Mouse (Mus musculus) heart, postnatal 36 days (tissue): ENCODE data around the gene Gm6760. TPM values are rescaled to one million over a fixed set of nuclear protein-coding genes. Genes with fewer than 3 reads are reported as not detected.

Experiments
- DNase-seq, 2 experiments: peaks; one replicate each; pipeline ENCODE4 v3.0.0; 2021 to 2022
- intact Hi-C: fragments of 180-260 bp; cut with DNase I; formaldehyde crosslinking; loops from one replicate; pipeline ENCODE4 v1.15.1; 2025
- total RNA-seq, 2 experiments: library from RNA; stranded (reverse); gene quantifications; 2 replicates each; pipeline ENCODE4 v1.2.3; 2021

The Gm6760 gene
- not detected for total RNA-seq

DNA sequence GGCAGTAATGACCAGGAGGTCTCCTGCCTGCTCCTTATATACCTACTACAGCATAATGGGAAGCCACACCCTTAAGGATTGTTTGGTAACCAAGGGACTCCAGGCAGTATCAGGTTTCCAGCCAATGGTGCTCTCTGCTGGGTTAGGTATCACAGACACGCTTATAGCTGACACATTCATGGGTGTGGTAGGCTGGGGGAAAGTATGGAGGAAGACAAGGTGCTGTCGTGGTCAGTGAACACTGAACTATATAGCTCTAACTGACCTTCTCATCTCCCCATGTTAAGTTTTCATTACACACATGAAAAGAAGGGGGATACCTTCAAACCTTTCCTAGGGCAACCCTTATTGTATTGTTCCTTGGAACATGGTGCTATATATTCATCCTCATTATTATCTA, at the start of gene Gm6760:
Gm6760 (minus strand) TSS at position 101 of the 400 bp plus-strand sequence.
- intact Hi-C loops = no loop called here
- no peak for DNase-seq

DNA sequence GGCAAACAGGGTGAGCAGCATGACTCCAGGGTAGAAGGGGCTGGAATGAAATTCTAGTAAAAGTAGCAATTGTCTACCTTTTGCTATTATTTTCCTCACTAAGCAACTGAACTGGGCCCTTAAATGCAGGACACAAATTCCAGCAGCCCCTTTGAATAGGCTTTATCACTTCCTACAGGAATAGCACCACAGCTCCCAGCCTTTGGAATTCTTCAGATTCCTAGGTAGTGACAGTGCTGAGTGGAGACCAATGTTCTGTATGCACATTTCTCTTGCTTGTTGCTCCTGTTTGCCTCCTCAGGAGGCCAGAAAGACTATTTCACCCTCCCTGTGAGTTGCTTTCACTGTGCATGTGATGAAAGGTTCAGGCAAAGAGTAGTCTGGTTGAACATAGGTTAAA, 29.2 kb upstream of the Gm6760 start:
- DNase-seq = no peak

DNA sequence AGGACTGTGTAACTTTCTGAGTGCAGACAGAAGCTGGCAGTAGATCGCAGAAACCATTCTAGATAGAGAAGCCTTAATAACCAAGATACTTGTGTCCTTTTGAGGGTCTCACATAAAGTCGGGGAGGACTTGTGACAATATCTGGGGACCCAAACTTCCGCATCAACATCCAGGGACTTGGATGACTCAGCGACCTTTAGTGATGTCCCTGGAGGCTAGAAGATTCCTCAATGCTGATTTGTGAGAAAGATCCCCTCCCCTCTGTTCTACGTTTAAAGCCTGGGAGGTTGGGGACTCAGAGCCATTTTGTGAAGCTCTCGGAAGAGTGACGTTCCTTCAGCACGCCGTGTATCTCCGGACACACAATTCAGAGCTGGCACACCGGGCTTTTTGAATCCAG, 21.2 kb upstream of the Gm6760 start, which contains the start of gene 3830417A13Rik:
3830417A13Rik (plus strand) TSS at position 301 of the 400 bp plus-strand sequence.
- intact Hi-C loops = no loop called here
- DNase-seq = no peak

More for the DNA sequence above, 29.2 kb upstream of the Gm6760 start:
- intact Hi-C loops = no loop called here

Other genes with a start within 250 kb of the Gm6760 start
- not detected for gene 3830417A13Rik, start 21.4 kb upstream of the Gm6760 start, total RNA-seq
- 1 to 10 TPM in 1 of 2 experiments, under 1 TPM in 1; 0.81 to 1.3 TPM for gene Slitrk4, start 124.8 kb upstream of the Gm6760 start, total RNA-seq